Mouse (Mus musculus) spleen, postnatal 10 days (tissue): ENCODE measurements around the gene Dock7.

ENCODE experiments used
- DNase-seq, 2 experiments: peaks; one replicate each; pipeline ENCODE4 v3.0.0; 2021 to 2022; ENCODE audit warnings: low spot score in 2 of 2

Gene Dock7

GRCm38 (mm10) chr4:98917724-98918123, 203.0 kb downstream of the Dock7 start:
- DNase-seq = no peak

DNA sequence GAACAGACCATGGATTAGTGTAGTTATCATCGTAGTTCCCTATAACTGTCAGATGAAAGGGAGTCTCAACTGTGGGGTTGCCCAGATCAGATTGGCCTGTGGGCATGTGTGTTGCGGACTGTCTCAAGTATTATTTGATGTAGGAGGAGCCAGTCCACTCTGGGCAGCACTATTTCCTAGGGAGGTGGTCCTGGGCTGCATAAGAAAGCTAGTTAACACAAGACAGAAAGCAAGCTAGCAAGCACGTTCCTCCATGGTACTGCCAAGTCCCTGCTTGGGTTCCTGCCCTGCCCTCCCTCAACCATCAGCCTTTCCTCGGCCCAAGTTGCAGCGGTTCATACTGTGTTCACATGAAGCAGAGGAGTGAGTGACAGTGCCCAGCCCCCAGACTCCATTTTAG, 210.5 kb downstream of the Dock7 start:
- no peak for DNase-seq

- no peak for DNase-seq
Measured at GRCm38 (mm10) chr4:98887148-98887547, 233.6 kb downstream of the Dock7 start.
